Mouse (Mus musculus) bone marrow, adult 2 months (tissue): Measurements from ENCODE around the gene Skp2.

Experiments used
- CTCF ChIP-seq: fragments of 200-500 bp; IDR thresholded peaks from 2 replicates; pipeline ENCODE4 v1.5.1; 2011; ENCODE audit warnings: low read length, control low read depth; ENCODE audit not compliant: control insufficient read depth, insufficient read depth
- POLR2A ChIP-seq: fragments of 200-500 bp; IDR thresholded peaks from 2 replicates; pipeline ENCODE4 v1.6.1; 2011; ENCODE audit warnings: low read depth, mild to moderate bottlenecking, control low read depth, low read length, borderline replicate concordance; ENCODE audit not compliant: control insufficient read depth

GRCm38 (mm10) chr15:9118852-9119251 is 36.4 kb downstream of the Skp2 start:
- TF ChIP-seq CTCF (no peak), POLR2A (no peak)
